Mouse (Mus musculus) embryonic facial prominence, embryonic 10.5 days (tissue): Measurements from ENCODE around the gene Hs6st3. TPM values are rescaled to one million over a fixed set of nuclear protein-coding genes. Genes with fewer than 3 reads are reported as not detected.

Experiments used
- DNase-seq: peaks from one replicate; pipeline ENCODE4 v3.0.0-alpha.2; 2017; ENCODE audit warnings: low spot score
- H3K27ac ChIP-seq: fragments of 300-500 bp; sonication (generic); replicated peaks from 2 replicates; pipeline ENCODE4 v1.5.1; 2016; ENCODE audit warnings: mild to moderate bottlenecking
- H3K27me3 ChIP-seq: fragments of 300-500 bp; sonication (generic); replicated peaks from 2 replicates; pipeline ENCODE4 v1.6.1; 2016; ENCODE audit warnings: low read depth, mild to moderate bottlenecking; ENCODE audit not compliant: poor library complexity, severe bottlenecking
- H3K36me3 ChIP-seq: fragments of 300-500 bp; sonication (generic); replicated peaks from 2 replicates; pipeline ENCODE4 v1.6.1; 2016; ENCODE audit warnings: mild to moderate bottlenecking, moderate library complexity
- H3K4me1 ChIP-seq: fragments of 300-500 bp; sonication (generic); 2 replicates; pipeline ENCODE4 v1.6.1; 2016
- H3K4me3 ChIP-seq: fragments of 300-500 bp; sonication (generic); 2 replicates; pipeline ENCODE4 v1.5.1; 2016; ENCODE audit warnings: mild to moderate bottlenecking, moderate library complexity
- H3K9me3 ChIP-seq: fragments of 300-500 bp; sonication (generic); 2 replicates; pipeline ENCODE4 v1.6.1; 2016; ENCODE audit warnings: mild to moderate bottlenecking
- WGBS: fragments of 180-500 bp; shearing (Covaris S2); methylation state at CpG from one replicate; pipeline ENCODE4 v1.1.7; 2016; 5-methylcytosine and 5-hydroxymethylcytosine counted together
- polyA plus RNA-seq: library from polyadenylated mRNA; unstranded; fragments of >200 nt; fragmentation: Nextera tagmentation; extraction: Ambion mirVana; gene quantifications from 2 replicates; pipeline ENCODE4 v1.2.1, GENCODE M21; 2016

Hs6st3 gene
- not detected in 2 replicates for polyA plus RNA-seq

GRCm38 (mm10) chr14:119137906-119138785, at the start of gene Hs6st3:
Hs6st3 (plus strand) TSS chr14:119138341.
- Histone ChIP-seq H3K36me3 (no peaks in the 10 kb centered on the region), H3K4me3 (peak within 1 kb of the TSS; percentile 75), H3K9me3 (no peaks in the 10 kb centered on the region), H3K27me3 (peaks cover 87% of the 10 kb centered on the region), H3K27ac (peak within 1 kb of the TSS; percentile 35; the same call in 1 of the 2 replicates), H3K4me1 (peaks cover 19% of the 10 kb centered on the region)
- DNase-seq = peak; percentile 46
- WGBS = under 1% methylated on average over 100 of the region's 100 CpGs

GRCm38 (mm10) chr14:119098851-119099569, 39.1 kb upstream of the Hs6st3 start, which contains the start of gene Uggt2:
Uggt2 (minus strand) TSS chr14:119099430.
- Histone ChIP-seq H3K4me3 (peak within 1 kb of the TSS; percentile 92), H3K4me1 (peaks cover 24% of the 10 kb centered on the region), H3K27me3 (no peaks in the 10 kb centered on the region), H3K36me3 (peaks cover 10% of the 10 kb centered on the region), H3K27ac (peak within 1 kb of the TSS; percentile 94), H3K9me3 (no peaks in the 10 kb centered on the region)
- WGBS = under 1% methylated on average over 72 of the region's 72 CpGs
- peak; percentile 93 for DNase-seq

GRCm38 (mm10) chr14:119099570-119099891, 38.6 kb upstream of the Hs6st3 start:
- no peak for DNase-seq
- Histone ChIP-seq H3K9me3 (no peaks in the 10 kb centered on the region), H3K27me3 (no peaks in the 10 kb centered on the region), H3K4me1 (peaks cover 24% of the 10 kb centered on the region), H3K27ac (peak overlapping the region; percentile 94), H3K36me3 (peaks cover 4% of the 10 kb centered on the region), H3K4me3 (peak overlapping the region; percentile 92)
- WGBS = under 1% methylated on average over 13 of the region's 13 CpGs

- WGBS = 91% methylated on average over 8 of the region's 8 CpGs
- Histone ChIP-seq H3K9me3 (no peaks in the 10 kb centered on the region), H3K4me1 (no peaks in the 10 kb centered on the region), H3K36me3 (no peaks in the 10 kb centered on the region), H3K4me3 (no peak overlapping the region), H3K27me3 (no peaks in the 10 kb centered on the region), H3K27ac (no peak overlapping the region)
- no peak for DNase-seq
These were observed 30.6 kb upstream of the Hs6st3 start for GRCm38 (mm10) chr14:119107591-119107990.

- H3K36me3 ChIP-seq = no peaks in the 10 kb centered on the region
- H3K4me3 ChIP-seq = no peak overlapping the region
- no peak overlapping the region for H3K27ac ChIP-seq
- WGBS = 79% methylated on average over 7 of the region's 7 CpGs
- H3K4me1 ChIP-seq = no peaks in the 10 kb centered on the region
- no peaks in the 10 kb centered on the region for H3K9me3 ChIP-seq
- no peaks in the 10 kb centered on the region for H3K27me3 ChIP-seq
- no peak for DNase-seq
These were observed 29.3 kb upstream of the Hs6st3 start for GRCm38 (mm10) chr14:119108776-119109301.

GRCm38 (mm10) chr14:119109776-119110218, 28.3 kb upstream of the Hs6st3 start:
- Histone ChIP-seq H3K4me3 (no peak overlapping the region), H3K27ac (no peak overlapping the region), H3K27me3 (no peaks in the 10 kb centered on the region), H3K36me3 (no peaks in the 10 kb centered on the region), H3K9me3 (no peaks in the 10 kb centered on the region), H3K4me1 (no peaks in the 10 kb centered on the region)
- DNase-seq = no peak
- 87% methylated on average over 3 of the region's 3 CpGs for WGBS

DNA sequence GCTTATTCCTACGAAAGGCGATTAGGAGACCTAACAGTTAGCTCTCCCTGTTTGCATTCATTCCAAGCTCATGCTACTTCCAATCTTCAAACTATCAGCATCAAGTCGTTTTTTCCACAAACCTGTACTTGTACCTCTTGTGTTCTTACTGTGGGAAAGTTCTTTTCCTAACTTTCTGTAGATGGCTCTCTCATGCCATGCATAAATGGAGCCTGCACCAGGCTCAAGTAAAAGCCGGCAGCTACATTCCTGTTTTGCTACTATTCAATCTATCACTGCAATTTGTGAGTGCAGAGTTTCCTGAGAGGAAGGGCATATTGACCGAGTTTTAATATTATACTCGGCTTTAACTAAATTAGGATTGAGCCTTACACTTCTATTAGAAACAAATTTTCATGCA, 25.6 kb upstream of the Hs6st3 start:
- Histone ChIP-seq H3K4me1 (no peaks in the 10 kb centered on the region), H3K4me3 (no peak overlapping the region), H3K9me3 (no peaks in the 10 kb centered on the region), H3K36me3 (no peaks in the 10 kb centered on the region), H3K27me3 (no peaks in the 10 kb centered on the region), H3K27ac (no peak overlapping the region)
- DNase-seq = no peak
- 81% methylated on average over 6 of the region's 6 CpGs for WGBS

DNA sequence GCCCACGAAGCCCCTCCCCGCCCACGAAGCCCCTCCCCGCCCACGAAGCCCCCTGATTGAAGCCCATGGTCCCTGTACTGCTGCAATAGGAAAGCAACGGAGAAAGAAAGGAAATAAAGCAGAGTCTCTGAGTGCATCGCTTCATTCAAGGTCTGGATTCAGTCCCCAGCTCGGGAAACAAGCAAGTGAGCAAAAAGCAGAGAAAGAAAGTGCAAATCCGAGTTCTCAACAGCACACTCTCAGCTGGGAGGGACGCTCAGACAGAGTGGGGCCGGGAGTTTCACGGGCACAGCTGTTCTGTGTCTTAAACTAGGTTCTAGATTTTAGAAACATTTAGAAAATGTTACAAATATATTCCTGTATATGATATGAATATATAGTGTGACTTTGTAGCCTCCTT, 14.6 kb upstream of the Hs6st3 start:
- WGBS = 5% methylated on average over 12 of the region's 12 CpGs
- H3K4me3 ChIP-seq = peak overlapping the region; percentile 50
- H3K36me3 ChIP-seq = no peaks in the 10 kb centered on the region
- H3K9me3 ChIP-seq = no peaks in the 10 kb centered on the region
- H3K27ac ChIP-seq = 0 out of 2 replicates have a peak overlapping the region, but pooled peaks have one; percentile 5
- peaks cover 5% of the 10 kb centered on the region; the same call in 1 of the 2 replicates for H3K27me3 ChIP-seq
- DNase-seq = peak; percentile 15
- H3K4me1 ChIP-seq = no peaks in the 10 kb centered on the region; the same call in 1 of the 2 replicates

DNA sequence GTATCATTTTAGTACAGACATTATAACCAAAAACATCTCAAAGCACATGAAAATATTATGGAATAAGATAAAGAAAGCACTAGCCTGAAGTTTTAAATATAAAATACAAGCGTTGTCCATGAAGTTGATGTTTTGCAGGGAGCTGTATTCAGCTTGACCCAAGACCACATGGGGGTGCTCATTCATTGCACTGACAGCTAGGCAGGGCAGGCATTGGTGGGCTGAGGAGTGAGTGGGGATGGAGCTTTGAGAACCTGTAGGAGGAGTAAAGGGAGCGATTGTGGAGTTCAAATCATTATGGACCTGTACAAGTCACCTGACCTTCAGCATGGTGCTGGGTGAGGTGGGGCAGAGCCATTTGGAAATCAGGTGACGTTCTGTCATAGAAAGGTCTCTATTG, 14.1 kb upstream of the Hs6st3 start:
- Histone ChIP-seq H3K36me3 (no peaks in the 10 kb centered on the region), H3K9me3 (no peaks in the 10 kb centered on the region), H3K4me1 (no peaks in the 10 kb centered on the region; the same call in 1 of the 2 replicates), H3K4me3 (peak overlapping the region; percentile 50), H3K27ac (no peak overlapping the region), H3K27me3 (peaks cover 5% of the 10 kb centered on the region; the same call in 1 of the 2 replicates)
- DNase-seq = peak; percentile 60
- 25% methylated on average over 3 of the region's 3 CpGs for WGBS

- DNase-seq = no peak
- Histone ChIP-seq H3K9me3 (no peaks in the 10 kb centered on the region), H3K27ac (no peak overlapping the region), H3K4me1 (no peaks in the 10 kb centered on the region; the same call in 1 of the 2 replicates), H3K36me3 (no peaks in the 10 kb centered on the region), H3K4me3 (no peak overlapping the region), H3K27me3 (peaks cover 5% of the 10 kb centered on the region; the same call in 1 of the 2 replicates)
- WGBS = 50% methylated on average over 4 of the region's 4 CpGs
These were observed 12.3 kb upstream of the Hs6st3 start for GRCm38 (mm10) chr14:119125840-119126239.

DNA sequence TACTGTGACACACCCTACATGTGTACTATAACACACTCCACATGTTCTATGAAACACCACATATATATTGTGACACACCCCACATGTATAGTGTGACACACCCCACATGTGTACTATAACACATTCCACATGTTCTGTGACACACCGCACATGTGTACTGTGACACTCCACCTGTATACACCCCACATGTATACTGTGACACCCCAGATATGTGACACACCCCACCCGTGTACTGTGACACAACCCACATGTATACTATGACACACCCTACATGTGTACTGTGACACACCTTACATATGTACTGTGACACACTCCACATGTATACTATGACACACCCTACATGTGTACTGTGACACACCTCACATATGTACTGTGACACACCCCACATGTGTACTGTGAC, 10.8 kb upstream of the Hs6st3 start:
- WGBS = 95% methylated on average over 2 of the region's 2 CpGs
- H3K4me3 ChIP-seq = no peak overlapping the region
- H3K27me3 ChIP-seq = peaks cover 5% of the 10 kb centered on the region; the same call in 1 of the 2 replicates
- H3K27ac ChIP-seq = no peak overlapping the region
- H3K4me1 ChIP-seq = no peaks in the 10 kb centered on the region; the same call in 1 of the 2 replicates
- no peaks in the 10 kb centered on the region for H3K36me3 ChIP-seq
- H3K9me3 ChIP-seq = no peaks in the 10 kb centered on the region
- no peak for DNase-seq

- DNase-seq = peak; percentile 77
- Histone ChIP-seq H3K27me3 (peaks cover 89% of the 10 kb centered on the region), H3K36me3 (no peaks in the 10 kb centered on the region), H3K27ac (peak overlapping the region; percentile 35; the same call in 1 of the 2 replicates), H3K9me3 (no peaks in the 10 kb centered on the region), H3K4me1 (peaks cover 19% of the 10 kb centered on the region), H3K4me3 (peak overlapping the region; percentile 75)
- WGBS = under 1% methylated on average over 38 of the region's 38 CpGs
These were observed 632 bp upstream of the Hs6st3 start for GRCm38 (mm10) chr14:119137512-119137905.
